Mouse (Mus musculus) left cerebral cortex, adult 18-20 months (tissue): ENCODE measurements around the gene Aqp7. TPM values are rescaled to one million over a fixed set of nuclear protein-coding genes. Genes with fewer than 3 reads are reported as not detected.

Experiments used
- DNase-seq, 2 experiments: peaks; one replicate each; pipeline ENCODE4 v3.0.0; 2021 to 2022; ENCODE audit warnings: low spot score in 2 of 2, mixed read lengths in 1 of 2
- total RNA-seq, 2 experiments: library from RNA; stranded (reverse); gene quantifications; 2 replicates each; pipeline ENCODE4 v1.2.3; 2021

The Aqp7 gene
- total RNA-seq, 2 experiments from 2014 or later: not detected

GRCm38 (mm10) chr4:41063894-41064673, 16.1 kb upstream of the Aqp7 start:
- peak in 1 of 2 experiments; percentile 12 for DNase-seq

GRCm38 (mm10) chr4:41063351-41063750, 15.4 kb upstream of the Aqp7 start:
- DNase-seq: no peak

GRCm38 (mm10) chr4:41057361-41057760, 9.4 kb upstream of the Aqp7 start:
- no peak for DNase-seq

GRCm38 (mm10) chr4:41056742-41057332, 8.9 kb upstream of the Aqp7 start:
- no peak for DNase-seq

GRCm38 (mm10) chr4:41056253-41056652, 8.3 kb upstream of the Aqp7 start:
- no peak for DNase-seq

GRCm38 (mm10) chr4:41055111-41055510, 7.2 kb upstream of the Aqp7 start:
- DNase-seq: no peak

GRCm38 (mm10) chr4:41051781-41052180, 3.8 kb upstream of the Aqp7 start:
- DNase-seq: no peak

- DNase-seq: peak; percentile 83 to 94
These were observed 3.1 kb upstream of the Aqp7 start for GRCm38 (mm10) chr4:41050726-41051675.

GRCm38 (mm10) chr4:41048926-41049325, 987 bp upstream of the Aqp7 start:
- DNase-seq: no peak

- no peak for DNase-seq
These were observed 1.6 kb downstream of the Aqp7 start for GRCm38 (mm10) chr4:41046254-41046795.

GRCm38 (mm10) chr4:41045288-41045687, 2.7 kb downstream of the Aqp7 start:
- DNase-seq: no peak

GRCm38 (mm10) chr4:41043961-41044360, 4.0 kb downstream of the Aqp7 start:
- no peak for DNase-seq

- DNase-seq: no peak
These were observed 5.1 kb downstream of the Aqp7 start for GRCm38 (mm10) chr4:41042880-41043279.

- no peak for DNase-seq
These were observed 7.0 kb downstream of the Aqp7 start for GRCm38 (mm10) chr4:41040983-41041382.

- DNase-seq: no peak
These were observed 10.0 kb downstream of the Aqp7 start for GRCm38 (mm10) chr4:41037942-41038341.

- DNase-seq: no peak
These were observed 16.7 kb downstream of the Aqp7 start for GRCm38 (mm10) chr4:41031242-41031641.

- peak; percentile 80 to 82 for DNase-seq
These were observed 18.6 kb downstream of the Aqp7 start for GRCm38 (mm10) chr4:41029372-41029771.

- no peak for DNase-seq
These were observed 19.7 kb downstream of the Aqp7 start for GRCm38 (mm10) chr4:41028272-41028671.

- no peak for DNase-seq
These were observed 20.1 kb downstream of the Aqp7 start for GRCm38 (mm10) chr4:41027872-41028271.

GRCm38 (mm10) chr4:41026086-41026787, 21.7 kb downstream of the Aqp7 start:
- DNase-seq: no peak

GRCm38 (mm10) chr4:41021094-41021493, 26.8 kb downstream of the Aqp7 start:
- no peak for DNase-seq
